Mouse (Mus musculus) monocyte, adult 2 months (primary cell): ENCODE measurements around the gene Rmnd5a.
A peak's percentile ranks its signal among the peaks of the same experiment; 100 is the strongest.
"Not testable (repeated sequence)": the region's sequence is repeated elsewhere in the genome, so short reads cannot be mapped to it uniquely, and the experiment has no call there.

Experiments
- DNase-seq, 2 experiments: peaks; one replicate each; pipeline ENCODE4 v3.0.0; 2022; ENCODE audit warnings: low spot score in 2 of 2, low read depth in 1 of 2

Rmnd5a gene

DNA sequence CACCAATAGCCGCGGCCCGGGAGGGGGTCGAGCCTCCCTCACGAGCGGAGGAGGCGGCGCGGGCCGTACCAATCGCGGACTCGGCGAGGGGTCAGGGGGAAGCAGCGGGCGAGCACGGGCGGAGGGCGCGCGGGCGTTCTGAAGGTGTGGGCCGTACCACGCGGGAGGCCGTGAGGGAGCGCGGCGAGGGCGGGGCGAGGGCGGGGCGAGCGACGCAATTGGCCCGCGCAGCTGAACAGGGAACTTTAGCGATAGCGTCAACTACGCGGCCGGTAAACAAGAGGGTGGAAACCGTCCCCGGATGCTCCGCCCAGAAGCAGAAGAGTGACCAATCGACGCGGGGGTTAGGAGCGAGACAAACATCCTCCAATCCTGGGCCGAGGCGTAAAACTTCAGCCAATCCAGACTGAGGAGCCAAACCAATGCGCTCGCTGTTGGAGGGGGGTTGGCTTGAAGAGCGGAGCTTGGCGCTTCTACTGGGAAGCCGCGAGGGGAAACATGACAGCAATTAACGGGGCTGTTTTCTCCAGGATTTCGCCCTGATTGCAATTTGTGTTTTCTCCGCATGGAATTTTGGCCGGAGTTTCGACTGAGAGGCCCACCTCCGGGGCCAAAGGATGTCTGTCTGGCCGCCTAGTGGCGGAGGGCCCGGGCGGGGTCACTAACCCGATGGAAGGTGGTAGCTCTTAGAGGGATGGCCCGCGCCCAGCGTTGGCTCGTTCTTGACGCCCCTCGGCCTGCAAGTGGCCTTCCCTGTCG is at the start of gene Rmnd5a:
Rmnd5a (minus strand) TSS at position 146 of the 759 bp plus-strand sequence.
- DNase-seq = peak; percentile 94 to 96

DNA sequence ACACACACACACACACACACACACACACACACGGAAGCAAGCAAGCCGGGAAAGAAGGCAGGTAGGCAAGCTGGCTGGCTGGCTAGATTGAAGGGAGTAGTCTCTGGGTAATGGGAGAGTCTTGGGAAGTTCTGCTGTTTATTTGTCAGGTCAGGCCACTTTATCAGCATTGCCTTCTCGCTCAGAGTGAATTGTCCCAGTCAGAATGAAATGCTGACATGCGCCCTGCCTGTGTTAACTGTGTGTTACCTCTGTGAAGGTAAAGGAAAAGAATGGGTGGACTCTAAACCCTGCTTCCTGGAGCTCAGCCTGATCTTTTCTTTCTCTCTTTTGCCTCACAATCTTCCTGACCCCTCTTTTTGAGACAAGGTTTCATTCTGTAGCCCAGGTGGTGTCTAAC is 47.5 kb upstream of the Rmnd5a start:
- no peak for DNase-seq

DNA sequence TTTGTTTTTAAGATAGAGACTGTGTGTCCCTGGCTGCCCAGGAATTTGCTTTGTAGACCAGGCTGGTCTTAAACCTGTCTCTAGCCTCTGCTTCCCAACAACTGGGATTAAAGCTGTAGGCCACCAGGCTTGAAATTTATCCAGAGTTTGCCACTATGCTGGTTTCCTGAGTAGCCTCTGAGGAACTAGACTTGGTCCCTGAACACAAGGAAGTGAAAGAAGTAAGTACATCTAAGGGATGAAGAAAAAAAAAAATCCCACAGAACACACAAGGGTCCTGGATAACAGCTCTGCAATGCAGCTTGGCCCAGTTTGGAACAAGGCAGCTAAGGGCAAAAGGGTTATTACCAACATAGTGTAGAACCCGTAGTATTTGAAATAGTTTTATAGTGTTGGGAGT is 46.4 kb upstream of the Rmnd5a start:
- DNase-seq = no peak

DNA sequence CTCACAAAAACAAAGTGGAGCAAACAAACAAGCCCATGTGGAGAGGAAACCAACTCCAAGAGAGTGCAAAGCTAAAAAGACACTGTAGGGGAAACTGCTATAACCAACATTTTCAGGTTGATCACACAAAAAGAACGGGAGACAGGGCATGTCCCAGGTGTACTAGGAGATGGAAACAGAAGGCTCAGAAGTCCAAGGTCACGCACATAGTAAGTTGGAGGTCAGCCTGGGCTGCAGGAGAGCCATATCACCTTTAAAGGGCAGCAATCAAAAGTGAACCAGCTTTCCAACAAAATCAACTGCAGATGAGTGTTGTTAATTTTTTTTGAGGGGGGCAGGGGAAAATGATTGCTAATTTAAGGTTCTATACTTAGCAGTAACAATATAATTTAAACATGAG is 45.8 kb upstream of the Rmnd5a start:
- DNase-seq = no peak

DNA sequence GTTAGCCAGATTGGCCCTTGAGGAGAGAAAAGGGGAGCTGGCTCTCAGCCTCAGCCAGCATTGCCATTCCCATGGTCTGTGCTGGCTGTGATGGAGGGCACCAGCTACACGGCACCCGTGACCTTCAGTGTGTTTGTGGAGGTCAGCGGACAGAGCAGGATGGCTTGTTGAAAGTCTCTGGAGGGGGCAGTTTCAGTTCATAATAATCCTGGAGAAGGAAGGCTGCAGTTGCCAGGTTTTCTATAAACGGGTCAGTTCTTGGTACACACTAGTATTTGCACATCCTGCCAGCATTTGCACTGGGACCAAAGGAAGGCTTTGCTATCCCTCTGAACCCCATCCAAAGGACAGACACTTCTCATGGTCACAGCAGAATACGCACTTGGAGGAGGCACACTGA is 44.8 kb upstream of the Rmnd5a start:
- DNase-seq = no peak

DNA sequence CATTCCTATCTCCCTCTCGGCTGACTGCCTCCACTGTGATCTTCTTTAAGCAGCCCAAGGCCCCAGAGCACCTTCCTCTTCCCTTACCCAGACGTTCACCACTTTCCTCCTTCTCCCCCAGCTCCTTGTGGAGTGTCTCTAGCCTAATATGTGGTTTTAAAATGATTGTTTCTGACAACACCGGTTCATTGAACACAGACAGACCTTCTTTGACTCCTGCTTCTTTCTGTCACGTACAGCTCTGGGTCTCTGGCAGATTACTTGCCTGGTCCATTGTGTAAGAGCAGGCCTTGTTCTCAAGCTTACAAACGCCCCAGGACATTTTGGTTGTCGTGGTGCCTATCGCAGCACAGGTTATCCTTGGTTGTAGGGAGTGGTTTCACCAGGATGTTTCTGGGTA is 40.7 kb upstream of the Rmnd5a start:
- no peak for DNase-seq

DNA sequence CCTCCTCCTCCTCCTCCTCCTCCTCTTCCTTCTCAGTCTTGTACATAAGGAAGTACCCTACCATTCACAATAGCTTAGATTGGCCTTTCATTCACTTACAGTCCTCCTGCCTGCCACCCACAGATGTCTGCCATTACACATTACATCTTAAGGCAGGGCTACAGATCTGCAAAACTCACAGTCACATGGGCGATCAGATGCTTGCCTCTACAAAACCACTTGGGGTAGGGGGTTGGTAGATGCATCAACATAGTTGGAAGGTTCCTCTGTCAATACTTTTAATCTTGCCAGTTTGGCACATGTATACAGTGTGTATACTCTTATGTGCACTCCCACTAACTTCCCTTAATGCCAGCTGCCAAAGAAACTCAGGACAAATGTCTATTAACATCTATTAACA is 39.7 kb upstream of the Rmnd5a start:
- DNase-seq = no peak

DNA sequence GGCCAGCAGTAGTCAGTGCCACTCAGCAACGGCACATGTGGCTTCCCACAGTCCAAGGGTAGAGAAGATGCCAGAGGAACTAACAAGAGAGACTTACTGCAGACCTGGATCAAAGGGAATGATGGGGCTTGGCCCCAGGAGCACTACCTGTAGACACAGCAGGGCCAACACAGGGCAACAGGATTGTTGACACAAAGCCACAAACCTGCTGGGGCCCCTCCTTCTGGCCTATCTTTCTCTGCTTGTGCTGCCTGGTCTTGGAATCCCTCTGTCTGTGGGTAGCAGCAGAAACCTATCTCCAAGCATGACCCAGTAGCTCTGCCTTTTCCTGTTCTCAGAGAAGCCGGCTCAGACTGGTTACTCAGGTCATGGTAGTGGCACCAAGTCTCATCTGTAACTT is 39.2 kb upstream of the Rmnd5a start:
- not testable (repeated sequence) for DNase-seq

DNA sequence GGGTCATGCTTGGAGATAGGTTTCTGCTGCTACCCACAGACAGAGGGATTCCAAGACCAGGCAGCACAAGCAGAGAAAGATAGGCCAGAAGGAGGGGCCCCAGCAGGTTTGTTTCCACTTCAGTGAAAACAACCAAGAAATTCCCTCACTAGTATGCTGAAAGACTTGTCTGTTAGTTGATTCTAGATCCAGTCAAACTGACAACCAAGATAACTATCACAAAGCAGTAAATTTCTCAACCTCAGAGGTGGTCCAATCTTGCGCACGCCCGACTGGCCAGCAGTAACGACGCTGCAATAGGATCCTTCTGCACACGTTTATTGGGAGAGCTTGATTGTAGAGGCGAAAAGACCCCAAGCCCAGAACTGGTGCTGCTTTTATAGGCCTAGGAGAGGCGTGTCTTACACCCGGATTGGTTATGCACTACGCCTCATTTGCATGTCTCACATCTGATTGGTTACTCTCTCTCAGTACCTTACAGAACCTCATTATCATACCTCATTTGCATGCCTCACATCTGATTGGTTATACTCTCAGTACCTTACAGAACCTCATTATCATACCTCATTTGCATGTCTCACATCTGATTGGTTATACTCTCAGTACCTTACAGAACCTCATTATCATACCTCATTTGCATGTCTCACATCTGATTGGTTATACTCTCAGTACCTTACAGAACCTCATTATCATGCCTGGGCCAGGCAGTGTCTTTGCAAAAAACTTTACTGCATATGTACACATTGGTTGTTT is 38.6 kb upstream of the Rmnd5a start:
- not testable (repeated sequence) for DNase-seq

DNA sequence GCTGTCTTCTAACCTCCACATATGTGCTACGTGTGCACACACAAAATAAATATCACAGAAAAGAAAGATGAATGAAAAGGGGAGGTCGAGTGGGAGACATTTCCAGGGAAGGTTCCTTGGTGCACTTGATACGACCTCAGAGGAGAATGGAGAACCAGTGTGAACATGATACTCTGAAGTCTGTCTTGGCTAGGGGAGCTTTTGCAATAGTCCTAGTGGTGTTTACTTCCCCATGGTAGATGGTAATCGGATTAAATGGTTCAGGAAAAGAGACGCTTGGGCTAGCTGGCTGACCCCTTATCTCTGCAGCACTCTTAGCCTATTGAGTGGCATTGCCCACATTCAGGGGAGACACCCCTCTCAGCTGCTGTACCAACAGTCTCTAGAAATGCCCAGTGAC is 36.3 kb upstream of the Rmnd5a start:
- no peak for DNase-seq

DNA sequence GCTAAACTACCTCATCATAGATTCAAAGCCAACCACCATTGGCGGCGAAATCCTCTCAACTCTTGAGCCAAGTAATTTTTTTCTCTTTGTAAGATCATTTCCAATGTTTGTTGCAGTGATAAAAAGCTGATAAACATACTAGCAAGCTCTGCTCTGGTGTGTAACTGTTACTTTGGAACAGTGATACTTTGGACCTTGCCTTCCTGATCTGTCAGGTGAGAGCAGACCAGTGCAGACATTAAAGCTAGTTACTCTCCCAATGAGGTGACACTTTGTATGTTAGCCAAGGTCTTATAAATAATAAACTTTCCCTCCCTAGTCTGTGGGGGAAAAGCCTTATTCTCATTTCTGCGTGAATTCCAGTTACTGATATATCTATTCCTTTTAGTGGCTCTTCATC is 35.2 kb upstream of the Rmnd5a start:
- no peak for DNase-seq

DNA sequence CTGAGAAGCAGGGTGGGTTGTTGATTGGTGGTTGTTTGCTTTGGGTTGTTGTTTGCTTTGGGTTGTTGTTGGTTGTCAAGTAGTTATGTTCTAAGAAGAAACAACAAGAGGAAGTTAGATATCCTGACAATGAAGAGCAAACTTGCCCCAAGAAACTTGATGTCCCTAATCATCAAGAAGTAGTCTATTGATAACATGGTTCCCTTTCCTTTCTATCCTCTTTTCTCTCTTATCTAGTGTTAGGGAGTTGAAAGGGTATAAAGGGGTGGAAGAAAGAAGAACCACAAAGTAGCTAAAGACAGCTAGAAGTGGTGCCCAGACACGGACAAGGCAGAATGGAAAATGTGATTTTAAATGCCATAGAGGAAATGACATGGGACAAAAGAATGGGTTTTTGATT is 32.3 kb upstream of the Rmnd5a start:
- DNase-seq = no peak

DNA sequence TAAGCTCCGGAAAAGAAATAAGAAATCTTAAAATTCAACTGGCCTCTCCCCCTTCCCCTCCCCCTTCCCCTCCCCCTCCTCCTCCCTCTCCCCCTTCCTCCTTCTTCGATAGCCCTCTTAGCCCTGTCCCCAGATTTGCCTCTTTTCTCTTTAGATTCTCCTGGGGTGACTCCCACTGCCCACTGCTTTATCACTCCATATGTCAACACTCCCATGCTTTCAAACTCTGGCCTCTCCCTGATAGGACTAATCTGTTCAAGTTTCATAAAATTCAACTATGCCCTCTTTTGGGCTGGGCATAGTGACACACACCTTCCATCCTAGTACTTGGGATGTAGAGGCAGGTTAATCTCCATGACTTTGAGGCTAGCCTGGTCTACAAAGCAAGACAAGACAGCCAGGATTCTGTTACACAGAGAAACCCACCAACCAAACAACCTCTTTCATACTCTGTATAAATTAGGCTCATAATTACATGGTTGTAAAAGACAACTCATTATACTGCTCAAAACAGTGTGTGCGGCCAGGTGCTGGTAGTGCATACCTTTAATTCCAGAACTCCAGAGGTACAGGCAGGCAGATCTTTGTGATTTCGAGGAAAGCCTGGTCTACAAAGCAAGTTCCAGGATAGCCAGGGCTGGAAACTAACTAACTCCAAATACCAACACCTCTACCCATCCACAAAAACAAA is 31.5 kb upstream of the Rmnd5a start:
- DNase-seq = no peak

DNA sequence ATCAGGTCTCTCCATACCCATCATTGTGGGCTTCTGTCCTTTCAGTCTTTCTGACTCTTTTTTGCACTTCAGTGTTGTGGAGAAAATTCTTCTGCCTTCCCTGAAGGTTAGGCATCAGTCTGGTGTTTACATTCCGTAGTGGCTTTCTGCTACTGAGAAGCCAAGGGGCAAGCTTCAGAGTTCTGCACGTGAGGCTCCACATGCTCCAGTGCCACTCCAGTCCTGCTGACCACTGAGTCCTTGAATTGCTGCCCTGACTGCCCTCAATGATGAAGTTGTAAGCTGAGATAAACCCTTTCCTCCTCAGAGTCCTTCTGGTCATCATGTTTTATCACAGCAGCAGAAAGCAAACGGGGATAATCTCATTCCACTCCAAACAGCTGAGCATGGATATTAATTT is 28.9 kb upstream of the Rmnd5a start:
- DNase-seq = no peak

DNA sequence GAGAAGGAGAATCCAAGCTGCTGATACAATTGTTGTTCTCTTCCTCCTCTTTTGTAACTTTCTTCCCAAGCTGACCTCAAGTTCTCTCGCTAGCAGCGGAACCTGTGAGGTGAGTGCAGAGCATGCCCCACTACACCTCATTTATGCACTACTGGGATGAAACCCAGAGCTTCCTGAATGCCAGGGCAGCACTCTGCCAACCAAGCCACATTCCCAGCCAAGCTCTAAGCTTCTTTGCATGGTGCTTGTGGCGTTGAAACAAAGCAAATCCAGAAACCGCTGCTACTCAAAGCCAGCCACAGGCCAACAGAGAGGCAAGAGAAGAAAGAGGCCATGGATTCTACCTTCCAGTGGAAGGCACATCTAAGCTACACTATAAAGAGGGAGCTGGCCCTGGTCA is 27.3 kb upstream of the Rmnd5a start:
- no peak for DNase-seq

DNA sequence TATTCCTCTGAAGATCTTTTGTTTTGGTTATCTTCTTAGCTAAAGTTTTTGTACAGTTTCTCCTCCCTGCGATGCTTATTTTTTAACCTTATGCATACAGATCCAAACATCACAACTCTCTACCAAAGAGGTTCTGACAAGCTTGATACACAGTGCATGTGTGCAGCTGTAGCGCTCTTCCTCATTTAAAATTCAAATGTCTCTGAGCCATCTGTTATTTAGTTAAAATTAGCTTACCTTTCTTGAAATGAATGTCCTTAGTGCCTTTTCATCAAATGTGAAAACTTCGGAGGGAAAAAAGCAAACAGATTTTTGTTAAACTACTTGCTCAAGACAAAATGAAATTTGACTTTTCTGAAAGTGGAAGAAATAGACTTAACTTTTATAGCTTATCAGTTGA is 24.7 kb upstream of the Rmnd5a start:
- DNase-seq = no peak

DNA sequence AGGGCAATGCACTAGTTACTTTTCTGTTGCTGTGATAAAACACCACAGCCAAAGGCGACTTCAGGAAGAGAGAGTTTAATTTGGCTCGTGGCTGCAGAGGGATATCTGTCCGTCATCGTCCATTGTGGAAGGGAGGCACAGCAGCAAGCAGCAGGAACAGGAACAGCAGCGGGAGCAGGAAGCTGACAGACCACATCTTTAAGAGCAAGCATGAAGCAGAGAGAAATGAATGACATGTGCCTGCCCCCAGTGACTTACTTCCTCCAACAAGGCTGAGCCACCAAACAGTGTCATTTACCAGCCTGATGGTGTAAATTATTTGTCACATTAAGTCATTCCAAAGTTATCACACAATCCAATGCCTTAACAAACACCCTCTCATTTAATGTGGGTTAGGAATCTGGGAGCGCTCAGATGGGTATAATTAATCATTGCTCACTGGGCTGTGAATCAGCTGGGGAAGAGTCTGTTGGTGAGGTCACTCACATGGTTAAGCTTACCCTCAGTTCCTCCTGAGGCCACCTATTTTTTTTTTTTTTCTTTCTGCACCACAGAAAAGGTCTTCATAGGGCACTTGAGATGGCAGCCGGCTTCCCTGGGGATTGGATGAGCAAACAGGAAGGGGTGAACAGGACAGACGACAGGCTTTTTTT is 17.6 kb upstream of the Rmnd5a start:
- DNase-seq = no peak

DNA sequence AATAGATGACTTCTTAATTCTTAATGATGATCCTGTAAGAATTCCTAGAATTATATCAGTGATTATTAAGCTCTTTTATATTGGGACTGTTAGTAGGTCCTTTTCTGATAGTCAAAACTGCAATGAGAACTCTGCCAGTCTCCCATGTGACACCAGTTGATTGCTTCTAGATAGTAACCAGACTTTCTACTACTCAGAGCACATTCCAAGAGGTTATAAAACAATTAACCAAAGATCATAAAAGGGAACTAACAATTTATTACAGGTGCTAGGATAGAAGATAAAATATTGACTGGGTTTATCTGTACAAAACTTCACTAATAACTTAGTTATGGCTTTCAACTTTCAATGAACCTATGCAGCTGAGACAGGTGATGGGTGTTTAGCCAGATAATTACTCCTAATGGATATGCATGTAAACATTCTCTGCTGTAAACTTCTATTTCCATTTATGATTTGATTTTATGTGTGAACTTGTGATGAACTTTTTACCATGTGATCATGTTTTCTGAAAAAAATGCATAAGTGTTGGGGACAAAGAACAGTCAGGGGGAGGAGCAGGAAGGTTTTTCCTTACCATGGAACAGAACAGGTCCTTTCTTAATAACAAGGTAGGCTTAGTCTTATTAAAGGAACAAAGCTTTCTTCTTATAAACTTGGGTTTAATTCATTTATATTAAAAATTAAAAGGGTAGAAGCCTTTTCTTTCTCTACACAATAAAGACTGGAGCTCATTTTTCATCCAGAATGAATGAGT is 13.7 kb upstream of the Rmnd5a start:
- DNase-seq = not testable (repeated sequence)

DNA sequence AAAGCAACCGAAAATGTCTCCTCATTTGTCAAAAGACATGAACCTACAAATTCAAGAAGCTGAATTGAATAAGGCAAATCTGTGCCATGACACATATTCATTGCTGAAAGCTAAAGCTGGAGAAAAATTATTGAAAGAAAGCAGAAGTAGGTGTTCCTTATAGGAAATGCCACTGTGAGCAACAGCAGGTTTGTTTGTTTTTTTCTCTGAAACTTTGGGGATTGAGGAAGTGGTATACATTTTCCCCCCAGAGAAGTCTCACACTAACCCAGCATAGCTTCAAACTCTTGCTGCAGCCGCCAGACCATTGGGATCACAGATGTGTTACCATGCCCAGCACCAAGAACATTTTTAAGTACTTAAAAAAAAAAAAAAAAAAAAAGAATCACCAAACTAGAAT is 12.4 kb upstream of the Rmnd5a start:
- no peak for DNase-seq

DNA sequence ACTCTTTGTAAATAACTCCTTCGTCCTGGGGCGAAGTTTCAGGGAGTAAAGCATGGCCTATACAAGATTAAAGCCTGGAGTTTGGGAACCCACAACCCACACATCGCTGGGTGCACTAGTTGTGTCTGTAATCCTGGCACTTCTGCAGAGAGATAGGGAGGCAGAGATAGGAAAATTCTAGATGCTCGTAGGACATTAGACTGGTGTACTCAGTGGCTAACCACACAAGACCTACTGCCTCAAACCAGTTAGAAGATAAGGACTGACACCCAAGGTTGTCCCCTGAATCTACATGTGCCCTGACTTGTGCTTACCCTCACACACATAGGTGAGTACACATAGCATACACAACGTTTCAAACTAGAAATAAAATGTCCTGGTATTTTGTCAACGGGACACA is 5.1 kb upstream of the Rmnd5a start:
- DNase-seq = no peak

DNA sequence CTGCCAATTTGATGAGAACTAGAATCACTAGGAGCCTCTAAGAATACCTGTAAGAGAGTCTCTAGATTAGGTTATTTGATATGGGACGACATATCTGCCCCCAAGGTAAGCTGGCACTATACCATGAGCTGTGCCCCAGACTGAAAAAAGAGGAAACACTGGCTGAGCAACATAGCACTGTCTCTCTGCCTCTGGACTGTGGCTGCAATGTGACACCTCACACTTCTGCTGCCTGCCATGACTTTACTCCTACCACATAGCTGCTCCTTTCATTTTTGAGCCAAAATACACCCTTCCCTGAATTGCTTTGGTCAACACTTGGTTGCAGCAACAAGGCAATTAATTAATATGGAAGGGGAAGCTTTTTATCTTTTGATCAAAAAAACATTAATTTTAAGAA is 4.3 kb upstream of the Rmnd5a start:
- no peak for DNase-seq
